In the genomic region with DNA sequence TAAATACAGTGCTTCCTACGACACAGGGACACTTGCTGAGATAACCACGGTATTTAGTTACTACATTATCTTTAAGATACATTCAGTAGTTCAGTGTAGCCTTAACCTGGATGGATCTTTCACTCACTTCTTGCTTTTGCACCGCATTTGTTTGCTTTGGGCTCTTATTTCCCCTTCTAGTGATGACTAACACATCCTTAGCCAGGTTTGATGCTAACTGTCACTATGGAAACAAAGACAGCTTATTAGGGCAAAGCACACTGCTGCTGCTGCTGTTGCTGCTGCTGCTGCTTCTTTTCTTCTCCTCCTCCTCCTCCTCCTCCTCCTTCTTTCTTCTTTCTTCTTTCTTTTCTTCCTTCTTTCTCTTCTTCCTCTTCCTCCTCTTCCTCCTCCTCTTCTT, we compare ENCODE assay signal across 23 mouse cellular contexts. TPM values are rescaled to one million over a fixed set of nuclear protein-coding genes. Genes with fewer than 3 reads are reported as not detected.
DNase-seq lines count a peak whose midpoint lies in the region; ATAC-seq and TF ChIP-seq lines count a peak whose summit lies in the region.
"Had no signal": no experiment of that assay in that cellular context is flagged by ENCODE, and none has a peak within 500 bp of the region (broad histone marks: within the 10 kb centered on the region; RNA-seq: fewer than 3 reads in every experiment).

No protein-coding gene starts in this region.

- no peaks in the 10 kb centered on the region for H3K4me1 ChIP-seq in heart, embryonic 12.5 days (replicated peaks)
- H3K4me1 ChIP-seq in hindbrain, postnatal 0 days (ENCODE audit: insufficient read depth, low read length) = no peaks in the 10 kb centered on the region
- H3K4me1 ChIP-seq: limb, embryonic 10.5 days; liver, embryonic 13.5 days; neural tube, embryonic 12.5 days had no signal

- WGBS in heart, embryonic 12.5 days = 32% methylated on average over 3 of the region's 3 CpGs
- 27% methylated on average over 3 of the region's 3 CpGs for WGBS in hindbrain, postnatal 0 days

- DNase-seq in heart, adult 11 months = peak; percentile 39
- peak; percentile 10 to 16 for DNase-seq in spleen, postnatal 36 days (ENCODE audit: low spot score in 2 of 2)
- DNase-seq in spleen, adult 18-20 months = no peak
- DNase-seq in hindbrain, postnatal 0 days (ENCODE audit: low spot score) = peak; percentile 7
- no peak for DNase-seq in frontal cortex, adult 2 months (ENCODE audit: extremely low spot score in 1 of 2, low spot score in 1 of 2)
- no peak for DNase-seq in ovary, postnatal 14 days (ENCODE audit: low spot score)
- no peak for DNase-seq in layer of hippocampus, adult 2 months (ENCODE audit: low spot score in 2 of 2)
- DNase-seq: adrenal gland, postnatal 25 days; cerebellum, postnatal 14 days; gastrocnemius, adult 2 months; heart, adult 18-20 months; kidney, adult 9 months; liver, embryonic 13.5 days; lung, postnatal 10 days had no signal

- H3K4me2 ChIP-seq in heart, embryonic 12.5 days = no peak overlapping the region
- no peak overlapping the region for H3K4me2 ChIP-seq in hindbrain, postnatal 0 days (ENCODE audit: low read depth, low read length)
- H3K4me2 ChIP-seq: liver, embryonic 13.5 days; midbrain, embryonic 12.5 days; neural tube, embryonic 12.5 days had no signal

- no peak overlapping the region for H3K4me3 ChIP-seq in heart, embryonic 12.5 days
- no peak overlapping the region for H3K4me3 ChIP-seq in hindbrain, postnatal 0 days (ENCODE audit: low read length)
- H3K4me3 ChIP-seq in layer of hippocampus, adult 2 months = no peak overlapping the region
- H3K4me3 ChIP-seq: gastrocnemius, adult 2 months; limb, embryonic 10.5 days; liver, embryonic 13.5 days; midbrain, embryonic 12.5 days; neural tube, embryonic 12.5 days had no signal

- no peak for TF ChIP-seq CTCF in hindbrain, postnatal 0 days (IDR thresholded peaks at IDR 0.05; ENCODE audit: low read depth)
- no peak for TF ChIP-seq CTCF in layer of hippocampus, adult 2 months (conservative IDR thresholded peaks at IDR 0.05)

- no peak overlapping the region for H3K27ac ChIP-seq in heart, embryonic 12.5 days (ENCODE audit: poor library complexity, severe bottlenecking)
- no peak overlapping the region for H3K27ac ChIP-seq in hindbrain, postnatal 0 days
- H3K27ac ChIP-seq in layer of hippocampus, adult 2 months = no peak overlapping the region
- H3K27ac ChIP-seq: gastrocnemius, adult 2 months; limb, embryonic 10.5 days; liver, embryonic 13.5 days; midbrain, embryonic 12.5 days; neural tube, embryonic 12.5 days had no signal

- no peaks in the 10 kb centered on the region for H3K9me3 ChIP-seq in heart, embryonic 12.5 days (replicated peaks)
- H3K9me3 ChIP-seq in hindbrain, postnatal 0 days (ENCODE audit: low read length) = no peaks in the 10 kb centered on the region
- H3K9me3 ChIP-seq: limb, embryonic 10.5 days; liver, embryonic 13.5 days; midbrain, embryonic 12.5 days; neural tube, embryonic 12.5 days had no signal

- H3K27me3 ChIP-seq in heart, embryonic 12.5 days (replicated peaks) = no peaks in the 10 kb centered on the region
- no peaks in the 10 kb centered on the region for H3K27me3 ChIP-seq in hindbrain, postnatal 0 days (ENCODE audit: insufficient read depth, low read length)
- H3K27me3 ChIP-seq: liver, embryonic 13.5 days; midbrain, embryonic 12.5 days; neural tube, embryonic 12.5 days had no signal

- no peak for ATAC-seq in heart, embryonic 12.5 days (ENCODE audit: insufficient number of reproducible peaks, low FRiP score)
- ATAC-seq in hindbrain, postnatal 0 days = no peak
- ATAC-seq: forebrain, embryonic 16.5 days; inflammation-experienced regulatory T-cells, adult 6 months had no signal

- no peak overlapping the region for H3K9ac ChIP-seq in heart, embryonic 12.5 days
- no peak overlapping the region for H3K9ac ChIP-seq in hindbrain, postnatal 0 days (replicated peaks; ENCODE audit: low read length)
- H3K9ac ChIP-seq: liver, embryonic 13.5 days; midbrain, embryonic 12.5 days; neural tube, embryonic 12.5 days had no signal

- H3K36me3 ChIP-seq in heart, embryonic 12.5 days = no peaks in the 10 kb centered on the region
- no peaks in the 10 kb centered on the region for H3K36me3 ChIP-seq in hindbrain, postnatal 0 days (ENCODE audit: insufficient read depth, low read length)
- H3K36me3 ChIP-seq: limb, embryonic 10.5 days; liver, embryonic 13.5 days; midbrain, embryonic 12.5 days; neural tube, embryonic 12.5 days had no signal

RNA-seq across cellular contexts. Expression of a gene that starts 6.8 kb away (rescaled TPM):
- polyA plus RNA-seq in heart, embryonic 12.5 days (2016; fragmentation: Nextera tagmentation; extraction: Ambion mirVana) = 0.10 TPM in 1 of 2 replicates, not detected in the other
- not detected in 2 replicates for total RNA-seq in hindbrain, postnatal 0 days (2014; rRNA removed)
- not detected in 2 replicates for polyA plus RNA-seq in hindbrain, postnatal 0 days (2015; fragmentation: Nextera tagmentation; extraction: Ambion mirVana)
- not detected in 2 replicates for polyA plus RNA-seq in frontal cortex, adult 2 months (2012; rRNA removed)
- total RNA-seq in layer of hippocampus, adult 2 months (2021) = not detected
- total RNA-seq: adrenal gland, postnatal 25 days; gastrocnemius, adult 2 months; heart, adult 18-20 months had no signal
- polyA plus RNA-seq: C2C12; forebrain, embryonic 16.5 days; inflammation-experienced regulatory T-cells, adult 6 months; large intestine, adult 2 months; limb, embryonic 10.5 days; liver, embryonic 13.5 days; midbrain, embryonic 12.5 days; neural tube, embryonic 12.5 days had no signal

RNA-seq across cellular contexts. Expression of a gene that starts 12.2 kb away (rescaled TPM):
- 0.65 and 1.1 TPM in 2 replicates for polyA plus RNA-seq in heart, embryonic 12.5 days (2016; fragmentation: Nextera tagmentation; extraction: Ambion mirVana)
- total RNA-seq in hindbrain, postnatal 0 days (2014; rRNA removed) = 4.7 and 5.9 TPM in 2 replicates
- polyA plus RNA-seq in hindbrain, postnatal 0 days (2015; fragmentation: Nextera tagmentation; extraction: Ambion mirVana) = 11.1 and 15.0 TPM in 2 replicates
- 1.2 TPM in 2 replicates for polyA plus RNA-seq in frontal cortex, adult 2 months (2012; rRNA removed)
- total RNA-seq in layer of hippocampus, adult 2 months (2021) = 1 to 10 TPM; 6.3 to 7.5 TPM
- total RNA-seq: gastrocnemius, adult 2 months; heart, adult 18-20 months had no signal
- polyA plus RNA-seq: C2C12; inflammation-experienced regulatory T-cells, adult 6 months; limb, embryonic 10.5 days; liver, embryonic 13.5 days had no signal

RNA-seq across cellular contexts. Expression of a gene that starts 16.5 kb away (rescaled TPM):
- not detected in 2 replicates for polyA plus RNA-seq in heart, embryonic 12.5 days (2016; fragmentation: Nextera tagmentation; extraction: Ambion mirVana)
- not detected in 2 replicates for total RNA-seq in hindbrain, postnatal 0 days (2014; rRNA removed)
- polyA plus RNA-seq in hindbrain, postnatal 0 days (2015; fragmentation: Nextera tagmentation; extraction: Ambion mirVana) = not detected in 2 replicates
- not detected in 2 replicates for polyA plus RNA-seq in frontal cortex, adult 2 months (2012; rRNA removed)
- not detected for total RNA-seq in layer of hippocampus, adult 2 months (2021)
- total RNA-seq: adrenal gland, postnatal 25 days; gastrocnemius, adult 2 months; heart, adult 18-20 months had no signal
- polyA plus RNA-seq: C2C12; forebrain, embryonic 16.5 days; heart, embryonic 16.5 days; inflammation-experienced regulatory T-cells, adult 6 months; large intestine, adult 2 months; limb, embryonic 10.5 days; liver, embryonic 13.5 days; midbrain, embryonic 12.5 days; neural tube, embryonic 12.5 days had no signal

RNA-seq across cellular contexts. Expression of a gene that starts 25.3 kb away (rescaled TPM):
- polyA plus RNA-seq in heart, embryonic 12.5 days (2016; fragmentation: Nextera tagmentation; extraction: Ambion mirVana) = 0.18 TPM in 1 of 2 replicates, not detected in the other
- total RNA-seq in hindbrain, postnatal 0 days (2014; rRNA removed) = not detected in 2 replicates
- polyA plus RNA-seq in hindbrain, postnatal 0 days (2015; fragmentation: Nextera tagmentation; extraction: Ambion mirVana) = not detected in 2 replicates
- polyA plus RNA-seq in frontal cortex, adult 2 months (2012; rRNA removed) = not detected in 2 replicates
- total RNA-seq in layer of hippocampus, adult 2 months (2021) = not detected
- total RNA-seq: adrenal gland, postnatal 25 days; gastrocnemius, adult 2 months; heart, adult 18-20 months had no signal
- polyA plus RNA-seq: C2C12; forebrain, embryonic 16.5 days; inflammation-experienced regulatory T-cells, adult 6 months; large intestine, adult 2 months; limb, embryonic 10.5 days; liver, embryonic 13.5 days; midbrain, embryonic 12.5 days; neural tube, embryonic 12.5 days had no signal

RNA-seq across cellular contexts. Expression of a gene that starts 37.0 kb away (rescaled TPM):
- not detected in 2 replicates for polyA plus RNA-seq in heart, embryonic 12.5 days (2016; fragmentation: Nextera tagmentation; extraction: Ambion mirVana)
- not detected in 2 replicates for total RNA-seq in hindbrain, postnatal 0 days (2014; rRNA removed)
- polyA plus RNA-seq in hindbrain, postnatal 0 days (2015; fragmentation: Nextera tagmentation; extraction: Ambion mirVana) = not detected in 2 replicates
- 1.7 and 3.6 TPM in 2 replicates for polyA plus RNA-seq in frontal cortex, adult 2 months (2012; rRNA removed)
- under 1 TPM; 0.61 to 0.77 TPM for total RNA-seq in layer of hippocampus, adult 2 months (2021)
- total RNA-seq: adrenal gland, postnatal 25 days; gastrocnemius, adult 2 months; heart, adult 18-20 months had no signal
- polyA plus RNA-seq: C2C12; forebrain, embryonic 16.5 days; heart, embryonic 16.5 days; inflammation-experienced regulatory T-cells, adult 6 months; large intestine, adult 2 months; limb, embryonic 10.5 days; liver, embryonic 13.5 days; midbrain, embryonic 12.5 days; neural tube, embryonic 12.5 days had no signal

Comparison
In these comparisons a context has a peak if more than half of its experiments do, and no peak if none do; other contexts are left out.
1. DNase-seq: peak in heart, adult 11 months (single experiment), spleen, postnatal 36 days (2 of 2) and hindbrain, postnatal 0 days (single experiment); none in spleen, adult 18-20 months (0 of 2), frontal cortex, adult 2 months (0 of 2), ovary, postnatal 14 days (single experiment) and layer of hippocampus, adult 2 months (0 of 2).